Mouse (Mus musculus) thymus, adult 2 months (tissue): ENCODE data around the gene Cyp1b1.

Experiments used
- CTCF ChIP-seq: fragments of 200-500 bp; IDR thresholded peaks from 2 replicates; pipeline ENCODE4 v1.5.1; 2012; ENCODE audit warnings: mild to moderate bottlenecking, control low read depth, low read length, moderate library complexity, borderline replicate concordance; ENCODE audit not compliant: control insufficient read depth, poor library complexity, insufficient read depth; ENCODE audit errors: extremely low read depth
- POLR2A ChIP-seq: fragments of 200-500 bp; IDR thresholded peaks from 2 replicates; pipeline ENCODE4 v1.6.1; 2012; ENCODE audit warnings: mild to moderate bottlenecking, low read length, control low read depth, moderate library complexity; ENCODE audit not compliant: control insufficient read depth, poor library complexity, insufficient read depth; ENCODE audit errors: extremely low read depth

DNA sequence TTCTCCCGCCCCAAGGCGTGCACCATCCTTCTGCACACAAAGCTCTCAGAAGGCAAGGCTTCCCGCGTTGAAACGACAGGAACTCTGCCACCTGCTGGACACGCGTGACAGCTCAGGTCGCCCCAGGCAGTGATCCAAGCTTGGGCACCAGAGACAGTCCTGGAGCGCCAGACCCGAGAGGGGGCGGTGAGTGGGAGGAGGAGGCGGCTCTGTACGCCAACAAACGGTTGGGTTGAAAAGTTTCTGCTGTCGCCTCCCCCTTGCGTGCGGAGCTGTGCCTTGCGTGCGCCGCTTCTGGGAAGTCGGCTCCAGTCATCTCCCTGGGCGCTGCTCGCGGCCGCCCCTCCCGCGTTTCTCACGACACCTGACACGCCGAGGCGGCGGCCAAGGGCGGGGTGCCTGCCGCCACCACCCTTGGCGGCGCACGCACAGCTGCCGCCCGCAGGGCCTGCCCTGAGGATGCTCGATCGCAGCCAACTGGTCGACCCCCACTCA, 835 bp upstream of the Cyp1b1 start:
- TF ChIP-seq POLR2A (no peak), CTCF (peak; percentile 92)
